Mouse (Mus musculus) left cerebral cortex, adult 8-10 months (tissue): ENCODE measurements around the gene Fbxo17. TPM values are rescaled to one million over a fixed set of nuclear protein-coding genes. Genes with fewer than 3 reads are reported as not detected.

Source experiments
- DNase-seq, 2 experiments: peaks; one replicate each; pipeline ENCODE4 v3.0.0; 2022; ENCODE audit warnings: low spot score in 2 of 2
- total RNA-seq, 4 experiments: library from RNA; stranded (reverse); gene quantifications; 2 replicates each; pipeline ENCODE4 v1.2.4; 2022

Gene Fbxo17
- total RNA-seq, 4 experiments from 2014 or later, result 1.8 to 4.3 (median 2.8) TPM

GRCm38 (mm10) chr7:28766910-28767309 lies 50.3 kb downstream of the Fbxo17 start:
- no peak for DNase-seq

- DNase-seq, result no peak
Measured at GRCm38 (mm10) chr7:28767462-28767965, 50.9 kb downstream of the Fbxo17 start, which contains the start of gene Nfkbib. Nfkbib (minus strand) TSS chr7:28767512.

GRCm38 (mm10) chr7:28769414-28769958 lies 52.9 kb downstream of the Fbxo17 start:
- no peak for DNase-seq

DNA sequence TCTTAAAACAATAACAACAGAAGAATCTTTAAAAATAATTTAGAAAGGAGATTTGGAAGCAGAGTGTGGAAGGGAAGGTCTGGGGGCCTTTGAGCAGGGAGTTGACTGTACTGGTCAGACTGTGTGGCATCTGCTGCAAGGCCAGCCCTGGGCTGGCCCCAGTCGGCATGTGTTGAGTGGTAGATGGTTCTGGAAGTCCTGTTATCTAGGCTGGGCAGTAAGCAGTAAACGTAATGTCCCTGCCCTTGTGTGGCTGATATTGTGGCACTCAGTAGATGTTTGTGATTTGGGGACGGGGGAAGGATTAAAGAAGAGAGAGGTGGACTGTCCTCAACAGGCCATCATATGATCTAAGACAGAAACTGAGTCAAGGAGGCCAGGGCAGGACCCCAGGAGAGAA lies 53.7 kb downstream of the Fbxo17 start:
- no peak for DNase-seq

GRCm38 (mm10) chr7:28771867-28772266 lies 55.3 kb downstream of the Fbxo17 start:
- no peak for DNase-seq

GRCm38 (mm10) chr7:28773163-28773562 lies 56.6 kb downstream of the Fbxo17 start:
- no peak for DNase-seq

GRCm38 (mm10) chr7:28774164-28774563 lies 57.6 kb downstream of the Fbxo17 start:
- no peak for DNase-seq

- DNase-seq, result no peak
Measured at GRCm38 (mm10) chr7:28775129-28775528, 58.5 kb downstream of the Fbxo17 start.

- DNase-seq, result no peak
Measured at GRCm38 (mm10) chr7:28778825-28779224, 62.2 kb downstream of the Fbxo17 start.

DNA sequence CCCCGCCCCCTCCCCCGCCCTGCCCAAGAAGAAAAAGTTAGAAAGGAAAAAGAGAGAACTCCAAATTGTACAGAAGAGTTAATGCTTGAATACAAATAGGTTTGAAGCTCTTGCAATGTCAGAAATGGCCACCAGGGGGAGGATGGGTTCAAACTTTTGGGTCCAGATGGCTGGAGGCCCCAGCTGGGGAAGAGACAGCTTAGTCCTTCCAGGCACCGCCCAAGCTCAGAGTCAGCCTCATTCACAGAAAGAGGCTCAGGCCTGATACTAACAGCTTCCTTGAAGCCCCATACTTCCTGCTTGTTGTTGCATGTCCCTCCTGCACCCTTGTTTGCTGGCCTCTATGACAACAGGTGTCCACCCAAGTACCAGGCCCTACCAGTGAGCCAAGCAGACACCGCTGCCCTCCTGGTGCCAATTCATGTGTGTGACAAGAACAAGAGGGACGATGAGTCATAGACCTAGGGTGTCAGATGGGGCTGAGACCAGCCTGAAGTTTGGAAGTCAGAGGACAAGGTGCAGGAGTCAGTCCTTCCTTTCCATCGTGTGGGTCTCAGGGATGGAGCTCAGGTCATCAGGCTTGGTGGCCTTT lies 63.6 kb downstream of the Fbxo17 start:
- DNase-seq, result peak; percentile 79 to 84

GRCm38 (mm10) chr7:28780857-28781256 lies 64.3 kb downstream of the Fbxo17 start:
- no peak for DNase-seq

DNA sequence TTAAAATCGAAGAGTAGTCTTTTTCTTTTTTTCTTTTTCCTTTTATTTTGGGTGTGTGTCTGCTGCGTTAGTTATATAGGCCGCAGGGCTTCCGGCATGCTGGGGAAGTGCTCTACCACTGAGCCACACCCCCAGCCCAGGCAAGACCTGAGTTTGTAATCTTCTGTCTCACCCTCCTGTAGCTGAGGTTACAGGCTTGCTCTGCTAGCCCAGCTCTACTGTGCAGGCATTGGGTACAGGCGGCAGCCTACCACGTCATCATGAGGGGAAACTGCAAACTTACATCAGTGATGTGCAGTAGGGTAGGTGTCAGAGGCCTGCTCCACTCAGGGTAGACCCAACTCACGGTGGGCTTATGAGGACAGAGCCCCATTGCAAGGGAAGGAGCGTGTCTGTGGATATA lies 64.7 kb downstream of the Fbxo17 start:
- no peak for DNase-seq

GRCm38 (mm10) chr7:28785161-28785560 lies 68.6 kb downstream of the Fbxo17 start:
- no peak for DNase-seq

Other genes with a start within 250 kb of the Fbxo17 start
- gene Ifnl2, start 206.3 kb upstream of the Fbxo17 start, total RNA-seq, result not detected
- not detected for gene Ifnl3, start 194.0 kb upstream of the Fbxo17 start, total RNA-seq
- not detected for gene Sycn, start 175.9 kb upstream of the Fbxo17 start, total RNA-seq
- gene Nccrp1, start 169.6 kb upstream of the Fbxo17 start, total RNA-seq, result under 1 TPM in 3 of 4 experiments, not detected in 1; 0.23 to 0.49 (median 0.39) TPM
- gene Samd4b, start 118.7 kb upstream of the Fbxo17 start, total RNA-seq, result 10 to 100 TPM; 58.2 to 70.1 (median 61.7) TPM
- gene Pak4, start 118.6 kb upstream of the Fbxo17 start, total RNA-seq, result 1 to 10 TPM; 8.4 to 9.0 (median 8.5) TPM
- 1 to 10 TPM; 1.5 to 2.8 (median 2.1) TPM for gene Acp7, start 85.5 kb upstream of the Fbxo17 start, total RNA-seq
- 10 to 100 TPM; 18.3 to 20.9 (median 20.4) TPM for gene Fbxo27, start 24.0 kb upstream of the Fbxo17 start, total RNA-seq
- gene Mrps12, start 25.0 kb downstream of the Fbxo17 start, total RNA-seq, result 10 to 100 TPM; 54.2 to 65.8 (median 60.4) TPM
- gene Sars2, start 25.2 kb downstream of the Fbxo17 start, total RNA-seq, result 10 to 100 TPM; 11.5 to 15.7 (median 13.9) TPM
- gene Ccer2, start 39.4 kb downstream of the Fbxo17 start, total RNA-seq, result 1 to 10 TPM; 1.7 to 2.8 (median 2.4) TPM
- 100 to 1,000 TPM; 132 to 145 (median 141) TPM for gene Sirt2, start 49.9 kb downstream of the Fbxo17 start, total RNA-seq
- 10 to 100 TPM; 32.2 to 34.7 (median 33.3) TPM for gene Nfkbib, start 50.7 kb downstream of the Fbxo17 start, total RNA-seq
- gene Rinl, start 72.2 kb downstream of the Fbxo17 start, total RNA-seq, result 1 to 10 TPM; 2.0 to 4.9 (median 4.1) TPM
- gene Hnrnpl, start 91.7 kb downstream of the Fbxo17 start, total RNA-seq, result 100 to 1,000 TPM; 433 to 466 (median 453) TPM
- gene Ech1, start 108.4 kb downstream of the Fbxo17 start, total RNA-seq, result 10 to 100 TPM; 57.9 to 68.0 (median 62.2) TPM
- gene Lgals4, start 117.0 kb downstream of the Fbxo17 start, total RNA-seq, result 1 to 10 TPM; 1.4 to 3.4 (median 3.0) TPM
- gene Lgals7, start 147.0 kb downstream of the Fbxo17 start, total RNA-seq, result not detected
- gene Capn12, start 164.6 kb downstream of the Fbxo17 start, total RNA-seq, result 1 to 10 TPM in 3 of 4 experiments, under 1 TPM in 1; 0.41 to 2.3 (median 1.3) TPM
- gene Actn4, start 245.5 kb downstream of the Fbxo17 start, total RNA-seq, result 100 to 1,000 TPM; 161 to 178 (median 177) TPM